Mouse (Mus musculus) liver, adult (tissue): ENCODE results near the gene Rcc1.

ENCODE experiments used
- GATA4 ChIP-seq: IDR thresholded peaks from 2 replicates; pipeline ENCODE4 v1.6.1; 2014; ENCODE audit warnings: mild to moderate bottlenecking, low read length; ENCODE audit not compliant: insufficient replicate concordance

Rcc1 gene

GRCm38 (mm10) chr4:132309849-132310472, 43.4 kb downstream of the Rcc1 start:
- no peak for TF ChIP-seq GATA4

GRCm38 (mm10) chr4:132309140-132309848, 44.1 kb downstream of the Rcc1 start:
- no peak for TF ChIP-seq GATA4

- peak; percentile 71; the same call in 1 of the 2 replicates for TF ChIP-seq GATA4
Observed at GRCm38 (mm10) chr4:132308437-132309139, 44.8 kb downstream of the Rcc1 start.

GRCm38 (mm10) chr4:132306004-132306403, 47.4 kb downstream of the Rcc1 start:
- TF ChIP-seq GATA4 = no peak

- TF ChIP-seq GATA4 = no peak
Observed at GRCm38 (mm10) chr4:132305276-132305675, 48.1 kb downstream of the Rcc1 start.

- TF ChIP-seq GATA4 = no peak
Observed at GRCm38 (mm10) chr4:132302939-132303479, 50.4 kb downstream of the Rcc1 start, which contains the start of gene Rab42. Rab42 (minus strand) TSS chr4:132303385.

- TF ChIP-seq GATA4 = no peak
Observed at GRCm38 (mm10) chr4:132301965-132302938, 51.2 kb downstream of the Rcc1 start.

- no peak for TF ChIP-seq GATA4
Observed at GRCm38 (mm10) chr4:132301486-132301885, 51.9 kb downstream of the Rcc1 start.

- no peak for TF ChIP-seq GATA4
Observed at GRCm38 (mm10) chr4:132299849-132300248, 53.6 kb downstream of the Rcc1 start.

GRCm38 (mm10) chr4:132295696-132296390, 57.6 kb downstream of the Rcc1 start:
- no peak for TF ChIP-seq GATA4

GRCm38 (mm10) chr4:132293682-132294240, 59.6 kb downstream of the Rcc1 start:
- no peak for TF ChIP-seq GATA4

GRCm38 (mm10) chr4:132292988-132293387, 60.4 kb downstream of the Rcc1 start:
- no peak for TF ChIP-seq GATA4

GRCm38 (mm10) chr4:132291624-132292335, 61.6 kb downstream of the Rcc1 start:
- no peak for TF ChIP-seq GATA4
